Mouse (Mus musculus): Measurements from ENCODE around the gene Zfp141. TPM values are rescaled to one million over a fixed set of nuclear protein-coding genes. Genes with fewer than 3 reads are reported as not detected.

Gene Zfp141
- polyA plus RNA-seq, 1 experiment, result 5.2 TPM

- TF ChIP-seq CTCF (IDR thresholded peaks at IDR 0.05; ENCODE audit: borderline replicate concordance, insufficient read depth, low read depth, low read length) (no peak), POLR2A (IDR thresholded peaks at IDR 0.05; ENCODE audit: borderline replicate concordance, insufficient read depth, low read length) (no peak)
- no peak for DNase-seq
- WGBS, result 53% methylated on average over 4 of the region's 4 CpGs
- H3K27me3 ChIP-seq (ENCODE audit: control insufficient read depth, insufficient read depth, low read length), result no peaks in the 10 kb centered on the region
- H3K27ac ChIP-seq (ENCODE audit: insufficient read depth, low read length), result no peak overlapping the region
- H3K4me1 ChIP-seq (ENCODE audit: control insufficient read depth, insufficient read depth, low read length), result no peaks in the 10 kb centered on the region
- H3K4me3 ChIP-seq (replicated peaks; ENCODE audit: insufficient read depth, low read depth, low read length), result no peak overlapping the region
These were observed 50.9 kb downstream of the Zfp141 start for GRCm38 (mm10) chr7:42454640-42455039.

GRCm38 (mm10) chr7:42450618-42451017 is 54.9 kb downstream of the Zfp141 start:
- DNase-seq, result no peak
- Histone ChIP-seq H3K4me1 (ENCODE audit: control insufficient read depth, insufficient read depth, low read length) (no peaks in the 10 kb centered on the region), H3K4me3 (replicated peaks; ENCODE audit: insufficient read depth, low read depth, low read length) (no peak overlapping the region), H3K27me3 (ENCODE audit: control insufficient read depth, insufficient read depth, low read length) (no peaks in the 10 kb centered on the region), H3K27ac (ENCODE audit: insufficient read depth, low read length) (no peak overlapping the region)
- WGBS, result 35% methylated on average over 3 of the region's 3 CpGs
- TF ChIP-seq POLR2A (IDR thresholded peaks at IDR 0.05; ENCODE audit: borderline replicate concordance, insufficient read depth, low read length), result no peak
- no peak for TF ChIP-seq CTCF (IDR thresholded peaks at IDR 0.05; ENCODE audit: borderline replicate concordance, insufficient read depth, low read depth, low read length)

- Histone ChIP-seq H3K4me3 (replicated peaks; ENCODE audit: insufficient read depth, low read depth, low read length) (no peak within 1 kb of the TSS), H3K4me1 (ENCODE audit: control insufficient read depth, insufficient read depth, low read length) (no peaks in the 10 kb centered on the region), H3K27me3 (ENCODE audit: control insufficient read depth, insufficient read depth, low read length) (no peaks in the 10 kb centered on the region), H3K27ac (ENCODE audit: insufficient read depth, low read length) (no peak within 1 kb of the TSS)
- 53% methylated on average over 5 of the region's 5 CpGs for WGBS
- no peak for DNase-seq
- TF ChIP-seq POLR2A (IDR thresholded peaks at IDR 0.05; ENCODE audit: borderline replicate concordance, insufficient read depth, low read length) (no peak), CTCF (IDR thresholded peaks at IDR 0.05; ENCODE audit: borderline replicate concordance, insufficient read depth, low read depth, low read length) (no peak)
These were observed 57.7 kb downstream of the Zfp141 start, which contains the start of gene 4933421I07Rik for GRCm38 (mm10) chr7:42447850-42448249. 4933421I07Rik (minus strand) TSS chr7:42448120.

DNA sequence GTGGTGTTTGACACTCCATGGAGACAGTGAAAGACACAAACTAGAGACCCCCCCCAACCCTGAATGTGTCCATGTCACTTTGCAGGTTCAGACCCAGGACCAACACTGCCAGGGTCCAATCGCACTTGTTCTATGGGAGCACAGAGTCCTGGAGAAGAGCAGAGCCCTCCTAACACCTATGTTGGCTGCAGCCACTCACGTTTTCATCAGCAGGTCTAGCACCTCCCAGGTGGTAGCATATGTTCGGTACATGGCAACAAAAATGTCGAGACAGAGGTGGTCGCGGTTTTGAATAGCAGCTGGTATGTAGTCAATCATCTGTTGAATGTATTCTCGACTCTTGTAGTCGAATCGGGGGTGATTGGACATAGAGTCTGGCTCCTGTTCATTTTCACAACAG is 58.2 kb downstream of the Zfp141 start:
- no peaks in the 10 kb centered on the region for H3K27me3 ChIP-seq (ENCODE audit: control insufficient read depth, insufficient read depth, low read length)
- TF ChIP-seq POLR2A (IDR thresholded peaks at IDR 0.05; ENCODE audit: borderline replicate concordance, insufficient read depth, low read length) (no peak), CTCF (IDR thresholded peaks at IDR 0.05; ENCODE audit: borderline replicate concordance, insufficient read depth, low read depth, low read length) (no peak)
- H3K4me1 ChIP-seq (ENCODE audit: control insufficient read depth, insufficient read depth, low read length), result no peaks in the 10 kb centered on the region
- no peak overlapping the region for H3K4me3 ChIP-seq (replicated peaks; ENCODE audit: insufficient read depth, low read depth, low read length)
- no peak for DNase-seq
- 82% methylated on average over 9 of the region's 9 CpGs for WGBS
- H3K27ac ChIP-seq (ENCODE audit: insufficient read depth, low read length), result no peak overlapping the region

Other genes with a start within 250 kb of the Zfp141 start
- not detected in 2 replicates for gene Vmn2r61, start 245.7 kb downstream of the Zfp141 start, polyA plus RNA-seq (2012; rRNA removed)
- not detected in 2 replicates for gene 4933421I07Rik, start 57.6 kb downstream of the Zfp141 start, polyA plus RNA-seq (2012; rRNA removed)
- gene Gm21028, start 72.8 kb upstream of the Zfp141 start, polyA plus RNA-seq (2012; rRNA removed), result not detected in 2 replicates
- 0.49 and 0.57 TPM in 2 replicates for gene Zfp977, start 86.8 kb upstream of the Zfp141 start, polyA plus RNA-seq (2012; rRNA removed)
- 1.2 TPM in 2 replicates for gene Zfp976, start 136.8 kb upstream of the Zfp141 start, polyA plus RNA-seq (2012; rRNA removed)
- gene Zfp975, start 187.0 kb upstream of the Zfp141 start, polyA plus RNA-seq (2012; rRNA removed), result 3.7 and 3.9 TPM in 2 replicates
- gene Gm17067, start 221.3 kb upstream of the Zfp141 start, polyA plus RNA-seq (2012; rRNA removed), result not detected in 2 replicates

Data from cerebellum, adult 2 months (tissue).